In genomic region chr3:130690834-130691595, GRCm38 (mm10) we compare ENCODE assay signal across 8 mouse cellular contexts. TPM values are rescaled to one million over a fixed set of nuclear protein-coding genes. Genes with fewer than 3 reads are reported as not detected.
DNase-seq lines count a peak whose midpoint lies in the region; ATAC-seq lines count a peak whose summit lies in the region.

No protein-coding gene starts in this region.

- H3K27me3 ChIP-seq in forebrain, embryonic 12.5 days, result no peaks in the 10 kb centered on the region
- no peaks in the 10 kb centered on the region for H3K27me3 ChIP-seq in limb, embryonic 12.5 days
- H3K27me3 ChIP-seq in midbrain, embryonic 12.5 days, result no peaks in the 10 kb centered on the region

- H3K36me3 ChIP-seq in forebrain, embryonic 12.5 days (replicated peaks), result peaks cover 13% of the 10 kb centered on the region
- peaks cover 16% of the 10 kb centered on the region for H3K36me3 ChIP-seq in limb, embryonic 12.5 days
- peaks cover 16% of the 10 kb centered on the region for H3K36me3 ChIP-seq in midbrain, embryonic 12.5 days

- peaks cover 8% of the 10 kb centered on the region for H3K4me1 ChIP-seq in forebrain, embryonic 12.5 days
- H3K4me1 ChIP-seq in limb, embryonic 12.5 days (replicated peaks), result peaks cover 18% of the 10 kb centered on the region
- peaks cover 9% of the 10 kb centered on the region for H3K4me1 ChIP-seq in midbrain, embryonic 12.5 days

- H3K9me3 ChIP-seq in forebrain, embryonic 12.5 days, result no peaks in the 10 kb centered on the region
- no peaks in the 10 kb centered on the region for H3K9me3 ChIP-seq in limb, embryonic 12.5 days
- no peaks in the 10 kb centered on the region for H3K9me3 ChIP-seq in midbrain, embryonic 12.5 days

- peak overlapping the region; percentile 42 for H3K27ac ChIP-seq in forebrain, embryonic 12.5 days
- H3K27ac ChIP-seq in limb, embryonic 12.5 days, result peak overlapping the region; percentile 71; the same call in 1 of the 2 replicates
- H3K27ac ChIP-seq in midbrain, embryonic 12.5 days (replicated peaks), result peak overlapping the region; percentile 66; the same call in 1 of the 2 replicates

- 14% methylated on average over 20 of the region's 20 CpGs for WGBS in forebrain, embryonic 12.5 days
- WGBS in limb, embryonic 12.5 days, result 11% methylated on average over 20 of the region's 20 CpGs
- WGBS in midbrain, embryonic 12.5 days, result 12% methylated on average over 20 of the region's 20 CpGs

- peak overlapping the region; percentile 44 for H3K9ac ChIP-seq in forebrain, embryonic 12.5 days
- peak overlapping the region; percentile 46 for H3K9ac ChIP-seq in limb, embryonic 12.5 days (replicated peaks)
- peak overlapping the region; percentile 34; the same call in 1 of the 2 replicates for H3K9ac ChIP-seq in midbrain, embryonic 12.5 days (replicated peaks)

- peak; percentile 32 to 47 for DNase-seq in B cell, adult 2 months
- DNase-seq in ZHBTc4 (ENCODE audit: low read depth, low spot score), result peak; percentile 79
- DNase-seq in heart, postnatal 4 days, result peak; percentile 69
- DNase-seq in thymus, adult 18-20 months, result peak; percentile 16 to 40
- no peak for DNase-seq in cerebellum, adult 9-10 months

- peak overlapping the region; percentile 52 for H3K4me2 ChIP-seq in forebrain, embryonic 12.5 days
- H3K4me2 ChIP-seq in limb, embryonic 12.5 days, result peak overlapping the region; percentile 57
- peak overlapping the region; percentile 49 for H3K4me2 ChIP-seq in midbrain, embryonic 12.5 days (replicated peaks)

- ATAC-seq in forebrain, embryonic 12.5 days (ENCODE audit: low FRiP score), result no peak
- no peak for ATAC-seq in limb, embryonic 12.5 days (ENCODE audit: insufficient number of reproducible peaks, insufficient read depth, low FRiP score, low TSS enrichment, low read depth)
- peak; percentile 73 for ATAC-seq in midbrain, embryonic 12.5 days (ENCODE audit: low FRiP score, low read depth)

- H3K4me3 ChIP-seq in forebrain, embryonic 12.5 days (replicated peaks), result peak overlapping the region; percentile 30
- peak overlapping the region; percentile 29 for H3K4me3 ChIP-seq in limb, embryonic 12.5 days (replicated peaks)
- peak overlapping the region; percentile 34 for H3K4me3 ChIP-seq in midbrain, embryonic 12.5 days

RNA-seq across cellular contexts. Expression of gene Ostc, which starts 18.2 kb away (rescaled TPM):
- 250 and 263 TPM in 2 replicates for polyA plus RNA-seq in forebrain, embryonic 12.5 days (2016; fragmentation: Nextera tagmentation; extraction: Ambion mirVana)
- 10 to 100 TPM; 83.3 to 95.7 TPM for total RNA-seq in heart, postnatal 4 days (2021)
- 358 and 373 TPM in 2 replicates for polyA plus RNA-seq in limb, embryonic 12.5 days (2016; fragmentation: Nextera tagmentation; extraction: Ambion mirVana)
- polyA plus RNA-seq in midbrain, embryonic 12.5 days (2016; fragmentation: Nextera tagmentation; extraction: Ambion mirVana), result 250 and 259 TPM in 2 replicates

RNA-seq across cellular contexts. Expression of gene Rpl34, which starts 39.2 kb away (rescaled TPM):
- polyA plus RNA-seq in forebrain, embryonic 12.5 days (2016; fragmentation: Nextera tagmentation; extraction: Ambion mirVana), result 584 and 658 TPM in 2 replicates
- total RNA-seq in heart, postnatal 4 days (2021), result 100 to 1,000 TPM; 578 to 602 TPM
- 845 and 858 TPM in 2 replicates for polyA plus RNA-seq in limb, embryonic 12.5 days (2016; fragmentation: Nextera tagmentation; extraction: Ambion mirVana)
- 603 and 631 TPM in 2 replicates for polyA plus RNA-seq in midbrain, embryonic 12.5 days (2016; fragmentation: Nextera tagmentation; extraction: Ambion mirVana)
